Mouse (Mus musculus) small intestine, adult 2 months (tissue): ENCODE data around the gene Rita1.

Experiments used
- CTCF ChIP-seq: fragments of 200-500 bp; IDR thresholded peaks from 2 replicates; pipeline ENCODE4 v1.5.1; 2012; ENCODE audit warnings: low read depth, mild to moderate bottlenecking, control low read depth, inconsistent platforms, low read length, moderate library complexity, mixed read lengths; ENCODE audit not compliant: insufficient replicate concordance, insufficient read length; ENCODE audit errors: extremely low read depth
- POLR2A ChIP-seq: fragments of 200-500 bp; IDR thresholded peaks from 2 replicates; pipeline ENCODE4 v1.6.1; 2012; ENCODE audit warnings: low read depth, mild to moderate bottlenecking, control low read depth, inconsistent platforms, low read length, moderate library complexity

GRCm38 (mm10) chr5:120612442-120612821 lies at the start of gene Rita1, which contains the start of gene Ddx54:
- TF ChIP-seq CTCF (no peak), POLR2A (peak; percentile 12)
